8 mouse cellular contexts compared by ENCODE assay signal in genomic region chr7:102106700-102107141, GRCm38 (mm10). TPM values are rescaled to one million over a fixed set of nuclear protein-coding genes. Genes with fewer than 3 reads are reported as not detected.
DNase-seq lines count a peak whose midpoint lies in the region; ATAC-seq and TF ChIP-seq lines count a peak whose summit lies in the region.

No protein-coding gene starts in this region.

- H3K27me3 ChIP-seq in forebrain, embryonic 16.5 days (replicated peaks; ENCODE audit: control insufficient read depth, insufficient read depth, low read length): no peaks in the 10 kb centered on the region
- H3K27me3 ChIP-seq in limb, embryonic 12.5 days: peaks cover 15% of the 10 kb centered on the region

- H3K4me1 ChIP-seq in forebrain, embryonic 16.5 days (replicated peaks; ENCODE audit: control insufficient read depth, insufficient read depth, low read length): peaks cover 3% of the 10 kb centered on the region; the same call in 1 of the 2 replicates
- peaks cover 21% of the 10 kb centered on the region for H3K4me1 ChIP-seq in limb, embryonic 12.5 days (replicated peaks)
- H3K4me1 ChIP-seq in olfactory bulb, adult 2 months (ENCODE audit: control insufficient read depth, insufficient read depth, low read length): peaks cover 7% of the 10 kb centered on the region

- WGBS in forebrain, embryonic 16.5 days: 17% methylated on average over 23 of the region's 23 CpGs
- WGBS in limb, embryonic 12.5 days: 15% methylated on average over 23 of the region's 23 CpGs
- 30% methylated on average over 23 of the region's 23 CpGs for WGBS in olfactory bulb, adult 2 months

- peak; percentile 16 for DNase-seq in adrenal gland, postnatal 25 days
- no peak for DNase-seq in adrenal gland, adult 8-10 months
- peak; percentile 5 to 13 for DNase-seq in B cell, adult 2 months
- DNase-seq in urinary bladder, adult 18-20 months (ENCODE audit: low spot score in 2 of 2): no peak
- DNase-seq in urinary bladder, postnatal 25 days (ENCODE audit: low spot score): no peak

- peak; percentile 33 for ATAC-seq in forebrain, embryonic 16.5 days
- peak; percentile 33 for ATAC-seq in limb, embryonic 12.5 days (ENCODE audit: insufficient number of reproducible peaks, insufficient read depth, low FRiP score, low TSS enrichment, low read depth)

- H3K36me3 ChIP-seq in forebrain, embryonic 16.5 days (ENCODE audit: control insufficient read depth, insufficient read depth): no peaks in the 10 kb centered on the region
- H3K36me3 ChIP-seq in limb, embryonic 12.5 days: no peaks in the 10 kb centered on the region

- peak overlapping the region; percentile 42 for H3K4me2 ChIP-seq in forebrain, embryonic 16.5 days (ENCODE audit: low read length)
- peak overlapping the region; percentile 62 for H3K4me2 ChIP-seq in limb, embryonic 12.5 days

- H3K27ac ChIP-seq in forebrain, embryonic 16.5 days (ENCODE audit: low read length): no peak overlapping the region
- no peak overlapping the region for H3K27ac ChIP-seq in limb, embryonic 12.5 days
- H3K27ac ChIP-seq in olfactory bulb, adult 2 months (ENCODE audit: insufficient read depth, low read depth, low read length): no peak overlapping the region

- no peaks in the 10 kb centered on the region for H3K9me3 ChIP-seq in forebrain, embryonic 16.5 days (ENCODE audit: control insufficient read depth, low read length)
- no peaks in the 10 kb centered on the region for H3K9me3 ChIP-seq in limb, embryonic 12.5 days

- no peak for TF ChIP-seq CTCF in olfactory bulb, adult 2 months (IDR thresholded peaks at IDR 0.05; ENCODE audit: insufficient read depth, low read depth, low read length)

- peak overlapping the region; percentile 21; the same call in 1 of the 2 replicates for H3K4me3 ChIP-seq in forebrain, embryonic 16.5 days (replicated peaks; ENCODE audit: low read length)
- H3K4me3 ChIP-seq in limb, embryonic 12.5 days (replicated peaks): peak overlapping the region; percentile 32
- H3K4me3 ChIP-seq in olfactory bulb, adult 2 months (ENCODE audit: insufficient read depth, low read depth, low read length): 0 out of 2 replicates have a peak overlapping the region, but pooled peaks have one; percentile 3

- TF ChIP-seq POLR2A in olfactory bulb, adult 2 months (IDR thresholded peaks at IDR 0.05; ENCODE audit: insufficient read depth, low read depth, low read length): no peak

- peak overlapping the region; percentile 7; the same call in 1 of the 2 replicates for H3K9ac ChIP-seq in forebrain, embryonic 16.5 days (replicated peaks; ENCODE audit: low read depth, low read length)
- peak overlapping the region; percentile 53 for H3K9ac ChIP-seq in limb, embryonic 12.5 days (replicated peaks)

RNA-seq across cellular contexts. Expression of gene Art5, which starts 2.6 kb away (rescaled TPM):
- not detected in 2 replicates for total RNA-seq in adrenal gland, postnatal 25 days (2021)
- total RNA-seq in adrenal gland, adult 8-10 months (2022): under 1 TPM in 1 of 4 experiments, not detected in 3; 0.38 TPM
- 0.70 and 0.71 TPM in 2 replicates for polyA plus RNA-seq in forebrain, embryonic 16.5 days (2015; fragmentation: Nextera tagmentation; extraction: Ambion mirVana)
- polyA plus RNA-seq in limb, embryonic 12.5 days (2016; fragmentation: Nextera tagmentation; extraction: Ambion mirVana): 5.1 and 7.2 TPM in 2 replicates
- polyA plus RNA-seq in olfactory bulb, adult 2 months (2012; ENCODE audit: insufficient read depth, insufficient read length, low replicate concordance, missing spikeins): not detected in 2 replicates

RNA-seq across cellular contexts. Expression of gene Art1, which starts 5.2 kb away (rescaled TPM):
- total RNA-seq in adrenal gland, postnatal 25 days (2021): not detected in 2 replicates
- not detected for total RNA-seq in adrenal gland, adult 8-10 months (2022)
- polyA plus RNA-seq in forebrain, embryonic 16.5 days (2015; fragmentation: Nextera tagmentation; extraction: Ambion mirVana): 0.10 and 0.48 TPM in 2 replicates
- polyA plus RNA-seq in limb, embryonic 12.5 days (2016; fragmentation: Nextera tagmentation; extraction: Ambion mirVana): 8.0 and 8.3 TPM in 2 replicates
- polyA plus RNA-seq in olfactory bulb, adult 2 months (2012; ENCODE audit: insufficient read depth, insufficient read length, low replicate concordance, missing spikeins): not detected in 2 replicates

RNA-seq across cellular contexts. Expression of gene Chrna10, which starts 9.9 kb away (rescaled TPM):
- not detected in 2 replicates for total RNA-seq in adrenal gland, postnatal 25 days (2021)
- total RNA-seq in adrenal gland, adult 8-10 months (2022): under 1 TPM in 1 of 4 experiments, not detected in 3; 0.28 TPM
- 0.08 TPM in 1 of 2 replicates, not detected in the other for polyA plus RNA-seq in forebrain, embryonic 16.5 days (2015; fragmentation: Nextera tagmentation; extraction: Ambion mirVana)
- polyA plus RNA-seq in limb, embryonic 12.5 days (2016; fragmentation: Nextera tagmentation; extraction: Ambion mirVana): not detected in 2 replicates
- not detected in 2 replicates for polyA plus RNA-seq in olfactory bulb, adult 2 months (2012; ENCODE audit: insufficient read depth, insufficient read length, low replicate concordance, missing spikeins)

RNA-seq across cellular contexts. Expression of gene Trpc2, which starts 23.8 kb away (rescaled TPM):
- 0.67 TPM in 1 of 2 replicates, not detected in the other for total RNA-seq in adrenal gland, postnatal 25 days (2021)
- under 1 TPM in 1 of 4 experiments, not detected in 3; 0.22 TPM for total RNA-seq in adrenal gland, adult 8-10 months (2022)
- polyA plus RNA-seq in forebrain, embryonic 16.5 days (2015; fragmentation: Nextera tagmentation; extraction: Ambion mirVana): 0.24 TPM in 1 of 2 replicates, not detected in the other
- polyA plus RNA-seq in limb, embryonic 12.5 days (2016; fragmentation: Nextera tagmentation; extraction: Ambion mirVana): not detected in 2 replicates
- polyA plus RNA-seq in olfactory bulb, adult 2 months (2012; ENCODE audit: insufficient read depth, insufficient read length, low replicate concordance, missing spikeins): not detected in 2 replicates

RNA-seq across cellular contexts. Expression of gene Xntrpc, which starts 41.2 kb away (rescaled TPM):
- total RNA-seq in adrenal gland, postnatal 25 days (2021): 0.33 and 1.9 TPM in 2 replicates
- total RNA-seq in adrenal gland, adult 8-10 months (2022): 1 to 10 TPM; 1.1 to 3.5 (median 1.5) TPM
- polyA plus RNA-seq in forebrain, embryonic 16.5 days (2015; fragmentation: Nextera tagmentation; extraction: Ambion mirVana): 1.3 and 1.7 TPM in 2 replicates
- 2.3 and 2.9 TPM in 2 replicates for polyA plus RNA-seq in limb, embryonic 12.5 days (2016; fragmentation: Nextera tagmentation; extraction: Ambion mirVana)
- not detected in 2 replicates for polyA plus RNA-seq in olfactory bulb, adult 2 months (2012; ENCODE audit: insufficient read depth, insufficient read length, low replicate concordance, missing spikeins)

Comparison
In these comparisons a context has a peak if more than half of its experiments do, and no peak if none do; other contexts are left out.
1. DNase-seq: peak in adrenal gland, postnatal 25 days (single experiment) and B cell, adult 2 months (2 of 2); none in adrenal gland, adult 8-10 months (single experiment), urinary bladder, adult 18-20 months (0 of 2) and urinary bladder, postnatal 25 days (single experiment).
2. Peak in every context shown above with its lines, with median percentiles within 50 percentile points of each other: H3K4me3 ChIP-seq.